12 mouse cellular contexts compared by ENCODE assay signal in genomic region chr10:84480146-84480545, GRCm38 (mm10). TPM values are rescaled to one million over a fixed set of nuclear protein-coding genes. Genes with fewer than 3 reads are reported as not detected.
DNase-seq lines count a peak whose midpoint lies in the region; ATAC-seq lines count a peak whose summit lies in the region.
"Had no signal": no experiment of that assay in that cellular context is flagged by ENCODE, and none has a peak within 500 bp of the region (broad histone marks: within the 10 kb centered on the region; RNA-seq: fewer than 3 reads in every experiment).

No protein-coding gene starts in this region.

- H3K27ac ChIP-seq in heart, embryonic 11.5 days (ENCODE audit: low read depth, low read length) = peak overlapping the region; percentile 54; the same call in 1 of the 2 replicates
- H3K27ac ChIP-seq in neural tube, embryonic 13.5 days (replicated peaks) = 0 out of 2 replicates have a peak overlapping the region, but pooled peaks have one; percentile 18
- H3K27ac ChIP-seq in neural tube, embryonic 15.5 days (replicated peaks) = no peak overlapping the region
- H3K27ac ChIP-seq: limb, embryonic 10.5 days; liver, embryonic 14.5 days; midbrain, embryonic 13.5 days had no signal

- H3K4me3 ChIP-seq in heart, embryonic 11.5 days (ENCODE audit: low read depth, low read length) = no peak overlapping the region
- no peak overlapping the region for H3K4me3 ChIP-seq in neural tube, embryonic 13.5 days
- no peak overlapping the region for H3K4me3 ChIP-seq in neural tube, embryonic 15.5 days (replicated peaks)
- H3K4me3 ChIP-seq: embryonic facial prominence, embryonic 12.5 days; limb, embryonic 10.5 days; midbrain, embryonic 13.5 days had no signal

- H3K4me2 ChIP-seq in heart, embryonic 11.5 days = no peak overlapping the region
- no peak overlapping the region for H3K4me2 ChIP-seq in neural tube, embryonic 13.5 days
- H3K4me2 ChIP-seq in neural tube, embryonic 15.5 days = no peak overlapping the region
- H3K4me2 ChIP-seq: embryonic facial prominence, embryonic 12.5 days; midbrain, embryonic 13.5 days had no signal

- H3K36me3 ChIP-seq in heart, embryonic 11.5 days (ENCODE audit: control insufficient read depth, insufficient read depth, low read length) = no peaks in the 10 kb centered on the region
- H3K36me3 ChIP-seq in neural tube, embryonic 13.5 days = no peaks in the 10 kb centered on the region
- no peaks in the 10 kb centered on the region for H3K36me3 ChIP-seq in neural tube, embryonic 15.5 days
- H3K36me3 ChIP-seq: embryonic facial prominence, embryonic 12.5 days; limb, embryonic 10.5 days; midbrain, embryonic 13.5 days had no signal

- H3K9ac ChIP-seq in heart, embryonic 11.5 days (ENCODE audit: low read depth, low read length) = no peak overlapping the region
- no peak overlapping the region for H3K9ac ChIP-seq in neural tube, embryonic 13.5 days
- no peak overlapping the region for H3K9ac ChIP-seq in neural tube, embryonic 15.5 days (replicated peaks)
- H3K9ac ChIP-seq: embryonic facial prominence, embryonic 12.5 days; liver, embryonic 14.5 days; midbrain, embryonic 13.5 days had no signal

- ATAC-seq in heart, embryonic 11.5 days (replicated peaks; ENCODE audit: insufficient number of reproducible peaks, low FRiP score, low TSS enrichment) = no peak
- no peak for ATAC-seq in neural tube, embryonic 13.5 days (ENCODE audit: low read depth)
- ATAC-seq in neural tube, embryonic 15.5 days (ENCODE audit: low FRiP score) = no peak
- ATAC-seq: midbrain, embryonic 13.5 days had no signal

- peaks cover 13% of the 10 kb centered on the region for H3K4me1 ChIP-seq in heart, embryonic 11.5 days (ENCODE audit: control insufficient read depth, insufficient read depth, low read length)
- H3K4me1 ChIP-seq in neural tube, embryonic 13.5 days (replicated peaks) = peaks cover 29% of the 10 kb centered on the region
- H3K4me1 ChIP-seq in neural tube, embryonic 15.5 days = peaks cover 2% of the 10 kb centered on the region; the same call in 1 of the 2 replicates

- intact Hi-C loops in heart, postnatal 14 days (cut with DNase I) = no loop called here

- no peaks in the 10 kb centered on the region for H3K9me3 ChIP-seq in heart, embryonic 11.5 days (replicated peaks; ENCODE audit: control insufficient read depth, low read length)
- no peaks in the 10 kb centered on the region for H3K9me3 ChIP-seq in neural tube, embryonic 13.5 days
- H3K9me3 ChIP-seq in neural tube, embryonic 15.5 days (replicated peaks) = no peaks in the 10 kb centered on the region
- H3K9me3 ChIP-seq: embryonic facial prominence, embryonic 12.5 days; limb, embryonic 10.5 days; midbrain, embryonic 13.5 days had no signal

- no peaks in the 10 kb centered on the region for H3K27me3 ChIP-seq in heart, embryonic 11.5 days (ENCODE audit: control insufficient read depth, insufficient read depth, low read length)
- H3K27me3 ChIP-seq in neural tube, embryonic 13.5 days = no peaks in the 10 kb centered on the region
- H3K27me3 ChIP-seq in neural tube, embryonic 15.5 days (replicated peaks) = no peaks in the 10 kb centered on the region
- H3K27me3 ChIP-seq: embryonic facial prominence, embryonic 12.5 days; midbrain, embryonic 13.5 days had no signal

- WGBS in heart, embryonic 11.5 days (ENCODE audit: insufficient replicate concordance) = 84% methylated on average over 4 of the region's 4 CpGs
- WGBS in neural tube, embryonic 13.5 days = 52% methylated on average over 4 of the region's 4 CpGs
- 35% methylated on average over 4 of the region's 4 CpGs for WGBS in neural tube, embryonic 15.5 days

- DNase-seq in heart, postnatal 14 days = no peak
- DNase-seq in kidney, adult 9 months = peak; percentile 68
- no peak for DNase-seq in kidney, adult 11 months
- DNase-seq in layer of hippocampus, adult 9-11 months = no peak
- DNase-seq: right cerebral cortex, postnatal 4 days had no signal

RNA-seq across cellular contexts. Expression of gene Nuak1, which starts 39.7 kb away (rescaled TPM):
- polyA plus RNA-seq in heart, embryonic 11.5 days (2014; fragmentation: Nextera tagmentation; extraction: Ambion mirVana) = 2.4 and 3.0 TPM in 2 replicates
- 10 to 100 TPM; 19.9 to 20.6 TPM for total RNA-seq in heart, postnatal 14 days (2021)
- 5.4 and 5.7 TPM in 2 replicates for polyA plus RNA-seq in neural tube, embryonic 13.5 days (2015; fragmentation: Nextera tagmentation; extraction: Ambion mirVana)
- polyA plus RNA-seq in neural tube, embryonic 15.5 days (2015; fragmentation: Nextera tagmentation; extraction: Ambion mirVana) = 4.1 and 4.8 TPM in 2 replicates

RNA-seq across cellular contexts. Expression of gene Ckap4, which starts 53.7 kb away (rescaled TPM):
- polyA plus RNA-seq in heart, embryonic 11.5 days (2014; fragmentation: Nextera tagmentation; extraction: Ambion mirVana) = 103 and 113 TPM in 2 replicates
- 10 to 100 TPM; 34.1 to 44.0 TPM for total RNA-seq in heart, postnatal 14 days (2021)
- 64.0 and 65.9 TPM in 2 replicates for polyA plus RNA-seq in neural tube, embryonic 13.5 days (2015; fragmentation: Nextera tagmentation; extraction: Ambion mirVana)
- 55.9 and 57.2 TPM in 2 replicates for polyA plus RNA-seq in neural tube, embryonic 15.5 days (2015; fragmentation: Nextera tagmentation; extraction: Ambion mirVana)
